8 mouse cellular contexts compared by ENCODE assay signal in genomic region chr11:58302774-58303445, GRCm38 (mm10). TPM values are rescaled to one million over a fixed set of nuclear protein-coding genes. Genes with fewer than 3 reads are reported as not detected.
DNase-seq lines count a peak whose midpoint lies in the region; ATAC-seq and TF ChIP-seq lines count a peak whose summit lies in the region.

No protein-coding gene starts in this region.

- H3K9ac ChIP-seq in heart, embryonic 12.5 days, result peak overlapping the region; percentile 72

- 2% methylated on average over 26 of the region's 26 CpGs for WGBS in heart, embryonic 12.5 days

- H3K4me1 ChIP-seq in heart, embryonic 12.5 days (replicated peaks), result peaks cover 18% of the 10 kb centered on the region
- H3K4me1 ChIP-seq in G1E (ENCODE audit: insufficient read depth, low read depth, low read length), result peaks cover 38% of the 10 kb centered on the region

- H3K27me3 ChIP-seq in heart, embryonic 12.5 days (replicated peaks), result no peaks in the 10 kb centered on the region
- H3K27me3 ChIP-seq in G1E (ENCODE audit: insufficient read depth, low read length), result peaks cover under 1% of the 10 kb centered on the region; the same call in 1 of the 2 replicates

- ATAC-seq in heart, embryonic 12.5 days (ENCODE audit: insufficient number of reproducible peaks, low FRiP score), result peak; percentile 64
- ATAC-seq in G1E (ENCODE audit: extremely low read depth, insufficient number of reproducible peaks, low FRiP score, poor library complexity, severe bottlenecking), result no peak
- peak; percentile 18 to 23; a peak in 2 of 4 replicates for ATAC-seq in hematopoietic stem cell, adult 5-6 weeks (replicated peaks in 1 of 2; ENCODE audit: insufficient read depth in 1 of 2, low FRiP score in 2 of 2, low TSS enrichment in 1 of 2, low read depth in 1 of 2, poor library complexity in 2 of 2, severe bottlenecking in 2 of 2)
- peak; percentile 51 for ATAC-seq in megakaryocyte-erythroid progenitor cell, adult 5-6 weeks (replicated peaks; ENCODE audit: low FRiP score, low TSS enrichment, poor library complexity, severe bottlenecking)

- H3K4me2 ChIP-seq in heart, embryonic 12.5 days, result peak overlapping the region; percentile 61

- H3K4me3 ChIP-seq in heart, embryonic 12.5 days, result peak overlapping the region; percentile 66
- peak overlapping the region; percentile 74 for H3K4me3 ChIP-seq in G1E (ENCODE audit: low read depth, low read length)

- TF ChIP-seq CTCF in G1E (IDR thresholded peaks at IDR 0.05; ENCODE audit: low read depth, low read length), result no peak

- H3K27ac ChIP-seq in heart, embryonic 12.5 days (ENCODE audit: poor library complexity, severe bottlenecking), result peak overlapping the region; percentile 80

- H3K9me3 ChIP-seq in heart, embryonic 12.5 days (replicated peaks), result no peaks in the 10 kb centered on the region
- no peaks in the 10 kb centered on the region for H3K9me3 ChIP-seq in G1E (replicated peaks)

- intact Hi-C loops in heart, postnatal 25 days (cut with DNase I), result loop anchor here (5.0 to 10.0 kb wide), 3 partner anchors 126 to 199 kb away; partner anchors contain the start of genes Cnot8 and Olfr331

- DNase-seq in heart, postnatal 25 days (ENCODE audit: low spot score), result no peak
- no peak for DNase-seq in G1E (ENCODE audit: low spot score)
- DNase-seq in layer of hippocampus, postnatal 10 days (ENCODE audit: low spot score in 2 of 2), result no peak
- no peak for DNase-seq in natural killer cell, adult 2 months (ENCODE audit: low spot score in 2 of 2)
- DNase-seq in gastrocnemius, adult 8-10 months (ENCODE audit: low spot score in 2 of 2), result no peak

- no peaks in the 10 kb centered on the region for H3K36me3 ChIP-seq in heart, embryonic 12.5 days
- peaks cover 3% of the 10 kb centered on the region for H3K36me3 ChIP-seq in G1E (replicated peaks)

RNA-seq across cellular contexts. Expression of gene Zfp692, which starts 4.0 kb away (rescaled TPM):
- 14.9 and 15.5 TPM in 2 replicates for polyA plus RNA-seq in heart, embryonic 12.5 days (2016; fragmentation: Nextera tagmentation; extraction: Ambion mirVana)
- total RNA-seq in heart, postnatal 25 days (2021), result 1 to 10 TPM; 3.7 to 4.1 TPM
- 14.4 and 17.5 TPM in 2 replicates for total RNA-seq in G1E (2014; fragmentation: Nextera tagmentation)
- total RNA-seq in G1E (2017), result 14.5 and 20.0 TPM in 2 replicates
- polyA plus RNA-seq in G1E (2012), result 15.5 and 16.6 TPM in 2 replicates
- 16.2 and 23.3 TPM in 2 replicates for total RNA-seq in hematopoietic stem cell, adult 5-6 weeks (2017)
- 34.0 and 66.1 TPM in 2 replicates for total RNA-seq in megakaryocyte-erythroid progenitor cell, adult 5-6 weeks (2014; fragmentation: Nextera tagmentation)
- total RNA-seq in megakaryocyte-erythroid progenitor cell, adult 5-6 weeks (2017), result 25.0 and 26.7 TPM in 2 replicates
- 10 to 100 TPM; 17.7 to 23.5 TPM for total RNA-seq in layer of hippocampus, postnatal 10 days (2021)
- total RNA-seq in gastrocnemius, adult 8-10 months (2022), result 1 to 10 TPM; 2.5 to 5.3 (median 3.1) TPM

RNA-seq across cellular contexts. Expression of gene Zfp672, which starts 27.2 kb away (rescaled TPM):
- polyA plus RNA-seq in heart, embryonic 12.5 days (2016; fragmentation: Nextera tagmentation; extraction: Ambion mirVana), result 32.4 and 33.6 TPM in 2 replicates
- total RNA-seq in heart, postnatal 25 days (2021), result 10 to 100 TPM; 42.9 to 43.5 TPM
- total RNA-seq in G1E (2014; fragmentation: Nextera tagmentation) (24.2 and 27.1 TPM in 2 replicates), G1E (2017) (27.2 and 29.6 TPM in 2 replicates)
- polyA plus RNA-seq in G1E (2012), result 7.9 TPM in 2 replicates
- 34.0 and 54.5 TPM in 2 replicates for total RNA-seq in hematopoietic stem cell, adult 5-6 weeks (2017)
- total RNA-seq in megakaryocyte-erythroid progenitor cell, adult 5-6 weeks (2014; fragmentation: Nextera tagmentation), result 60.9 and 65.9 TPM in 2 replicates
- 28.5 and 30.9 TPM in 2 replicates for total RNA-seq in megakaryocyte-erythroid progenitor cell, adult 5-6 weeks (2017)
- 10 to 100 TPM; 43.0 to 51.1 TPM for total RNA-seq in layer of hippocampus, postnatal 10 days (2021)
- total RNA-seq in gastrocnemius, adult 8-10 months (2022), result 10 to 100 TPM; 39.8 to 49.3 (median 40.6) TPM

RNA-seq across cellular contexts. Expression of gene Sh3bp5l, which starts 27.6 kb away (rescaled TPM):
- polyA plus RNA-seq in heart, embryonic 12.5 days (2016; fragmentation: Nextera tagmentation; extraction: Ambion mirVana), result 26.6 and 27.8 TPM in 2 replicates
- total RNA-seq in heart, postnatal 25 days (2021), result 10 to 100 TPM; 33.7 to 35.1 TPM
- total RNA-seq in G1E (2014; fragmentation: Nextera tagmentation) (4.5 and 5.1 TPM in 2 replicates), G1E (2017) (18.1 and 19.5 TPM in 2 replicates)
- 18.2 and 18.6 TPM in 2 replicates for polyA plus RNA-seq in G1E (2012)
- 35.5 and 36.7 TPM in 2 replicates for total RNA-seq in hematopoietic stem cell, adult 5-6 weeks (2017)
- 12.8 and 13.8 TPM in 2 replicates for total RNA-seq in megakaryocyte-erythroid progenitor cell, adult 5-6 weeks (2014; fragmentation: Nextera tagmentation)
- 10.4 and 20.9 TPM in 2 replicates for total RNA-seq in megakaryocyte-erythroid progenitor cell, adult 5-6 weeks (2017)
- total RNA-seq in layer of hippocampus, postnatal 10 days (2021), result 10 to 100 TPM; 59.5 to 64.3 TPM
- total RNA-seq in gastrocnemius, adult 8-10 months (2022), result 10 to 100 TPM; 22.1 to 27.2 (median 24.4) TPM

RNA-seq across cellular contexts. Expression of gene 4930438A08Rik, which starts 28.3 kb away (rescaled TPM):
- polyA plus RNA-seq in heart, embryonic 12.5 days (2016; fragmentation: Nextera tagmentation; extraction: Ambion mirVana), result not detected in 2 replicates
- total RNA-seq in heart, postnatal 25 days (2021), result not detected
- total RNA-seq in G1E (2014; fragmentation: Nextera tagmentation) (not detected in 2 replicates), G1E (2017) (0.05 TPM in 1 of 2 replicates, not detected in the other)
- polyA plus RNA-seq in G1E (2012), result not detected in 2 replicates
- 2.7 and 10.8 TPM in 2 replicates for total RNA-seq in hematopoietic stem cell, adult 5-6 weeks (2017)
- total RNA-seq in megakaryocyte-erythroid progenitor cell, adult 5-6 weeks (2014; fragmentation: Nextera tagmentation), result 2.3 TPM in 1 of 2 replicates, not detected in the other
- total RNA-seq in megakaryocyte-erythroid progenitor cell, adult 5-6 weeks (2017), result 0.19 TPM in 1 of 2 replicates, not detected in the other
- not detected for total RNA-seq in layer of hippocampus, postnatal 10 days (2021)
- not detected for total RNA-seq in gastrocnemius, adult 8-10 months (2022)
